Mouse (Mus musculus): ENCODE measurements around the gene Lhx4. TPM values are rescaled to one million over a fixed set of nuclear protein-coding genes. Genes with fewer than 3 reads are reported as not detected.

Lhx4 gene
- polyA plus RNA-seq, 1 experiment from 2014 or later, result not detected

DNA sequence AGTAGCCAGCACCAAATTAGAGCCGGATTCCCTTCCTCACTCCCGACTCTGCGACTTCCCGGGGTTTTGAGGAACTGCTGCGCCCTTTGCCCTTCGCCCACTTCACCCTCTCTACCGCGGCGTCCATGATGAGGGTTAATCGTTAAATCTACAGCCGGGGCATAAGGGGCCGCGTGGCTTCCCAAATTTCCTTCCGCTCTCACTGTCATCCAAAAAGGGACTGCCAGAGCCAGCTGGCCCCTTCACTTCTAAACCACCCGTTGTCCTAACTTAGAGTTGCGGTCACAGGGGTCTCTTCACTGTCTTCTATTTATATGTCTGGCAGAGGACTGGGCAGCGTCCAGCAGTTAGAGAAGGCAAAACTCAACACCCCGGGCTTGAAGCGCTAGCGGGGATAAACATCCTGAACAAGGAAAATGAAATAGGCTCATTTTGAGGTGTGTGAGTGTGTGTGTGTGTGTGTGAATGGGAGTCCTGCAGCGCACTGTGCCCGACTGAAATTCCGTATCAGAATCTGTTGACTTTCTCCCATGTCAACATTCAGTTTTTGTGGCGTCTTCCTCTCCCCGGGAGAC lies 13.6 kb downstream of the Lhx4 start:
- Histone ChIP-seq H3K9ac (replicated peaks) (no peak overlapping the region), H3K27me3 (ENCODE audit: insufficient read depth, low read length) (peaks cover 97% of the 10 kb centered on the region), H3K4me1 (ENCODE audit: insufficient read depth) (peaks cover 22% of the 10 kb centered on the region), H3K9me3 (ENCODE audit: low read length) (no peaks in the 10 kb centered on the region), H3K36me3 (replicated peaks; ENCODE audit: insufficient read depth, low read length) (no peaks in the 10 kb centered on the region), H3K27ac (ENCODE audit: low read depth) (no peak overlapping the region), H3K4me3 (ENCODE audit: low read depth, low read length) (peak overlapping the region; percentile 8; the same call in 1 of the 2 replicates), H3K4me2 (ENCODE audit: low read depth, low read length) (peak overlapping the region; percentile 30; the same call in 1 of the 2 replicates)
- ATAC-seq (no peak), DNase-seq (no peak)
- 2% methylated on average over 25 of the region's 25 CpGs for WGBS (ENCODE audit: insufficient replicate concordance)
- no peak for TF ChIP-seq CTCF (IDR thresholded peaks at IDR 0.05; ENCODE audit: low read depth)
- no peak for TF ChIP-seq EP300 (IDR thresholded peaks at IDR 0.05; ENCODE audit: low read depth)

DNA sequence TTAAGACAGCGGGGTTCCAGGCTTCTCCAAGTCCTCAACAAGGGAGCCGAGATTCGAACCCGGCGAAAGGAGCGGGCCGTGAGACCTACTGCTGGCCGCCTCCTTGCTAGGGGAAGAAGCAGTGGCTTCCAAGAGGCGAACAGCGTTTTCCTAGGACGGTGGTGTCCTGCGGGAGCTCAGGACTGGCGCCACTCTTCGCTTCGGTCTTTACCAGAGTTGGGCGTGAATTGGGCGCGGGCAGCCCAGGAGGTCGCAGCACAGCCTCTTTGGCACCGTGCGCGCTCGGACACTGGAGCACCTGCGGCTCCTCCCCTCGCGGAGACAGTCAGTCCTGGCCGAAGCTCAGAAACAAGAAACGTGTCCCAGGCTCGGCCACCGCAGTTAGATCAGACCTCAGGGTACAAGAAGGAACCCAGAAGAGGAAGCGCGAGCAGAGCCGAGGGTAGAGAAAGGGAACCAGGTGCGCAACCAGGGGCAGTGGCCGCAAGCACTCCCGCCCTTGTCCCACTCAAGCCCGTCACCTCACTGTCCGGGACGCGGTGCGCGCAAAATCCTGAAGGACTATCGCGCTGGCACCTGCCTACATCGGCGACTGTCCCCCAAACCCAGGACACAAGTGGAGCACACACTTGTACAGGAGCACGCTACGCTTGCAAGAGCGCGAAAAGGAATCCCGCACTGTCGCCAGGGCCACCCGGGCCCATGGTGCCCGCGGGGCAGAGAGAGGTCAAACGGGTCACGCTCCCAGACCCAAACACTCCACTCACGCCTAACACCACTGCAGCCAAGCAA lies 14.3 kb downstream of the Lhx4 start:
- ATAC-seq (no peak), DNase-seq (peak; percentile 27)
- Histone ChIP-seq H3K4me2 (ENCODE audit: low read depth, low read length) (peak overlapping the region; percentile 30; the same call in 1 of the 2 replicates), H3K9ac (replicated peaks) (no peak overlapping the region), H3K27ac (ENCODE audit: low read depth) (no peak overlapping the region), H3K9me3 (ENCODE audit: low read length) (no peaks in the 10 kb centered on the region), H3K4me1 (ENCODE audit: insufficient read depth) (peaks cover 16% of the 10 kb centered on the region), H3K4me3 (ENCODE audit: low read depth, low read length) (peak overlapping the region; percentile 8; the same call in 1 of the 2 replicates), H3K36me3 (replicated peaks; ENCODE audit: insufficient read depth, low read length) (no peaks in the 10 kb centered on the region), H3K27me3 (ENCODE audit: insufficient read depth, low read length) (peaks cover 97% of the 10 kb centered on the region)
- WGBS (ENCODE audit: insufficient replicate concordance), result under 1% methylated on average over 58 of the region's 58 CpGs
- no peak for TF ChIP-seq EP300 (IDR thresholded peaks at IDR 0.05; ENCODE audit: low read depth)
- TF ChIP-seq CTCF (IDR thresholded peaks at IDR 0.05; ENCODE audit: low read depth), result no peak

DNA sequence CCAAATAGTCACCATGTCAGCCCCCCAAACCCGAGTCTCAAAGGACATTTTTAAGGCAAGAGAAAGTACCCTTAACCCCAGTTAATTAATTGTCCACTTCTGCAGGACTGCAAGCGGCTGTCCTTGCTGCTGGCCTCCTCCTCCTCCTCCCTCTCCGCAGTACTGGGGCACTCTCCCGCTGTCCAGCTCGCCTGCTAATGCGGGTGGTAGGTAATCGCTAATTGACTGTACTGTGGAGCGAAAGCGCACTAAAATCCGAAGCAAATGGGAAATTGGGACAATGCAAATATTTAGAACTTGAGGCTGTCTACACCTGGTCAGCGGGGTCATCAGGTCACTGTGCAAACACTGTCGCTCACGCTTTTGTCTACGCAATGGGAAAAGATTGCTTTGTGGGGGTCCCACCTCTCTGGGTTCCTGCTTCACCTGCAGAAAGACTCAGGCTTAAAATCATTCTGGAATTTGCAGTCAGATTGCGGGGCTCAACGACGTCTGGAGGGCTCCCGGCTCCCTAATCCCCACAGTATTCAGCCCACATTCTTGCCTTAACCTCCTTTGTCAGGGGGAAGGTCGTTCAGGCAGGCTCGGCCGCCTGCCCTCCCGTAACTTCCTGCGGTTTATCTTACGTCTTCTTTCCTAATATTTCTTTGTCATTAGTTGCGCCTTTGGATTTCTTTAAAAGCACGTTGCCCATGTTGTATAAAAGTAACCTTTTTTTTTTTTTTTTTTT lies 15.2 kb downstream of the Lhx4 start:
- ATAC-seq, result no peak
- 0 out of 2 replicates have a peak overlapping the region, but pooled peaks have one; percentile 30 for H3K4me2 ChIP-seq (ENCODE audit: low read depth, low read length)
- DNase-seq, result no peak
- H3K27me3 ChIP-seq (ENCODE audit: insufficient read depth, low read length), result peaks cover 96% of the 10 kb centered on the region
- H3K4me3 ChIP-seq (ENCODE audit: low read depth, low read length), result no peak overlapping the region
- WGBS (ENCODE audit: insufficient replicate concordance), result 2% methylated on average over 26 of the region's 26 CpGs
- H3K9ac ChIP-seq (replicated peaks), result no peak overlapping the region
- no peaks in the 10 kb centered on the region for H3K9me3 ChIP-seq (ENCODE audit: low read length)
- peaks cover 10% of the 10 kb centered on the region; the same call in 1 of the 2 replicates for H3K4me1 ChIP-seq (ENCODE audit: insufficient read depth)
- H3K36me3 ChIP-seq (replicated peaks; ENCODE audit: insufficient read depth, low read length), result no peaks in the 10 kb centered on the region
- TF ChIP-seq CTCF (IDR thresholded peaks at IDR 0.05; ENCODE audit: low read depth) (no peak), EP300 (IDR thresholded peaks at IDR 0.05; ENCODE audit: low read depth) (no peak)
- H3K27ac ChIP-seq (ENCODE audit: low read depth), result no peak overlapping the region

DNA sequence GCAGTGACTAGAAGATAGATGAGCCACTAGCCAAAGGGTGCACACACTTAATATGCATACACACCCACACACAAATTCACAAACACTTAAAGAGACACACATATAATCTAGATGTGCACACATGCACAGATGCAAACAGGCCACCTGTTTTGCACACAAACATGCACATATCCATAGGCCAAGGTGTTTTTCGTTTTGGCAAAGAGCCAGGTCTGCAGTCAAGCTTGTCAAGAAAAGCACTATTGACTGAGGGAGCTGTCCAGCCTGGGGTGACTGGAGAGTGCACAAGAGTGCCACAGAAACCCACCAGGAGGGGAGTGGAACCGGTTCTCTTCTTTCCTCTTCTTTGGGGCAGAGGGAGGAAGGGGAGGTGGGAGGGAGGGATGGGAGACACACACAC lies 20.3 kb downstream of the Lhx4 start:
- no peak for DNase-seq
- Histone ChIP-seq H3K27ac (ENCODE audit: low read depth) (no peak overlapping the region), H3K9ac (replicated peaks) (no peak overlapping the region), H3K4me2 (ENCODE audit: low read depth, low read length) (no peak overlapping the region), H3K9me3 (ENCODE audit: low read length) (no peaks in the 10 kb centered on the region), H3K36me3 (replicated peaks; ENCODE audit: insufficient read depth, low read length) (no peaks in the 10 kb centered on the region), H3K27me3 (ENCODE audit: insufficient read depth, low read length) (peaks cover 79% of the 10 kb centered on the region), H3K4me3 (ENCODE audit: low read depth, low read length) (no peak overlapping the region), H3K4me1 (ENCODE audit: insufficient read depth) (peaks cover 1% of the 10 kb centered on the region; the same call in 1 of the 2 replicates)
- no peak for TF ChIP-seq CTCF (IDR thresholded peaks at IDR 0.05; ENCODE audit: low read depth)
- no peak for TF ChIP-seq EP300 (IDR thresholded peaks at IDR 0.05; ENCODE audit: low read depth)
- ATAC-seq, result no peak
- 0% methylated on average over 2 of the region's 2 CpGs for whole genome bisulfite sequencing (ENCODE audit: insufficient replicate concordance)

DNA sequence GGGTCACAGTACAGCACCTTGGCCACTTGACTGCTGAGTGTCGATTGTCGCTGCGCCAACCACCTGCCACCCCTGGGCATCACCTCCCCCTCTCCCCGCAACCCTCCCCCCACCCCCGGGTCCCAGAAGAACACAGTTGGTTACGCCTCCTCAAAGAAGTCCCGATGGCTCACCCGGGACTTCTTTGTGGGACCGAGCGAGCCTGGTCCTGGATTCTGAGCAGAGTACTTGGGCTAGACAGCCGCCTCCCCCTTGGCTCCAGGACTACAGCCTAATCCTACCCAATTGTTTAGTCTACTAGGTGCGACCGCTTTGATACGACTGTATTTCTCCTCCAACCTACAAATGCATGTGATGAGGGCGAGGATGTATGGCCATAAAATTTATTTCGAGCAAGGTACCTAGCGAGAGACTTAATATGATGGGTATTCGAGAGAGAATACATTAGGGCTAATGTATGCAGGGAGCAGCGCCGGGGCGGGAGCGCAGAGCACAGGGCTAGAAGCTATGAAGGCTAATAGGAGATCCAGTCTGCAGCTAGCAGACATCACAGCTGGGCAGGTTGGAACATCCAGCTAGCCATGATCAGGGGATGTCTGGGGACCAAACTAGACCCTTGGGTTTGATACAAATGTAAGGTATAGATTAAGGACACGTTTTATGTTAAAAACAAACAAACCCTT lies 22.2 kb downstream of the Lhx4 start:
- H3K27ac ChIP-seq (ENCODE audit: low read depth), result no peak overlapping the region
- H3K36me3 ChIP-seq (replicated peaks; ENCODE audit: insufficient read depth, low read length), result no peaks in the 10 kb centered on the region
- ATAC-seq (no peak), DNase-seq (no peak)
- H3K9me3 ChIP-seq (ENCODE audit: low read length), result no peaks in the 10 kb centered on the region
- peaks cover 65% of the 10 kb centered on the region for H3K27me3 ChIP-seq (ENCODE audit: insufficient read depth, low read length)
- H3K4me1 ChIP-seq (ENCODE audit: insufficient read depth), result no peaks in the 10 kb centered on the region
- 6% methylated on average over 23 of the region's 23 CpGs for WGBS (ENCODE audit: insufficient replicate concordance)
- no peak overlapping the region for H3K9ac ChIP-seq (replicated peaks)
- no peak overlapping the region for H3K4me3 ChIP-seq (ENCODE audit: low read depth, low read length)
- TF ChIP-seq EP300 (IDR thresholded peaks at IDR 0.05; ENCODE audit: low read depth) (no peak), CTCF (IDR thresholded peaks at IDR 0.05; ENCODE audit: low read depth) (no peak)
- H3K4me2 ChIP-seq (ENCODE audit: low read depth, low read length), result no peak overlapping the region
